Mouse (Mus musculus) gastrocnemius, postnatal 14 days (tissue): ENCODE data around the gene 9530002B09Rik. TPM values are rescaled to one million over a fixed set of nuclear protein-coding genes. Genes with fewer than 3 reads are reported as not detected.

Source experiments
- DNase-seq: peaks from one replicate; pipeline ENCODE4 v3.0.0; 2021; ENCODE audit warnings: mixed read lengths
- intact Hi-C: fragments of 180-260 bp; cut with DNase I; formaldehyde crosslinking; loops from one replicate; pipeline ENCODE4 v1.15.1; 2025; ENCODE audit warnings: low total_unique reads
- long read RNA-seq, 2 experiments: library from polyadenylated mRNA; stranded (forward); transcript quantifications; one replicate each; pipeline ENCODE4 v2.0.0; 2021
- total RNA-seq, 2 experiments: library from RNA; stranded (reverse); gene quantifications; 2 replicates each; pipeline ENCODE4 v1.2.3; 2021

9530002B09Rik gene
- not detected for total RNA-seq
- long read RNA-seq, experiment 1: 0 reads
- long read RNA-seq, experiment 2: 0 reads

GRCm38 (mm10) chr4:122688975-122689374, at the start of gene 9530002B09Rik:
Gene 9530002B09Rik (plus strand): TSS chr4:122689275.
- intact Hi-C loops: no loop called here
- DNase-seq: no peak

Other genes starting within 250 kb of the 9530002B09Rik start
- gene Ppt1, start 147.0 kb downstream of the 9530002B09Rik start, total RNA-seq: 10 to 100 TPM; 16.3 to 17.2 TPM
- gene Cap1, start 196.8 kb downstream of the 9530002B09Rik start, total RNA-seq: 10 to 100 TPM; 33.4 to 39.2 TPM